Mouse (Mus musculus) megakaryocyte, embryonic 14.5 days (primary cell): ENCODE results near the gene Clip4.

ENCODE experiments used
- FLI1 ChIP-seq: IDR thresholded peaks from 2 replicates; pipeline ENCODE4 v1.6.1; 2012; ENCODE audit warnings: low read length, inconsistent platforms, mixed read lengths
- GATA1 ChIP-seq: IDR thresholded peaks from 3 replicates; pipeline ENCODE4 v1.6.1; 2012; ENCODE audit warnings: mixed read lengths, low read length, inconsistent platforms, borderline replicate concordance

DNA sequence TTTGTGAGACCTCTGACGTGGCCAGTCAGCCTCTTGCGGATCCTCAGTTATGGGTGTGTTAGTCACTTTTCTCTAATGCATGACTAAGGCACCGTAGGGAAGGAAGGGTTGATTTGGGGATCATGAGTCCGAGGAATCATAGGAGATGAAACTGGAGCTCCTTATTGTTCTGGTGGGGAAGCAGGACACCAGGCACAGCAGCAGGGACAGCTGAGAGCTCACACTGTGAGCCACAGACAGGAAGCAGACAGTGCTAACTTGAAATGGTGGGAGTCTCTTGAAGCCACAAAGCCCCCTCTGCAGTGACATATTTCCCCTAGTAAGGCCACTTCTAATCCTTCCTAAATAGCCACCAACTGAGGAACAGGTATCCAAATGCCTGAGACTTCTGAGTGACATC, 22.8 kb downstream of the Clip4 start:
- TF ChIP-seq GATA1 (no peak), FLI1 (no peak)
